Mouse (Mus musculus) lung, adult 18-20 months (tissue): ENCODE results near the gene Mup13.
"Not testable (repeated sequence)": the region's sequence is repeated elsewhere in the genome, so short reads cannot be mapped to it uniquely, and the experiment has no call there.

Experiments used
- DNase-seq, 2 experiments: peaks; one replicate each; pipeline ENCODE4 v3.0.0; 2022; ENCODE audit warnings: mixed read lengths in 2 of 2

Mup13 gene

GRCm38 (mm10) chr4:61228186-61228585, at the start of gene Mup13:
Gene Mup13 (minus strand): TSS chr4:61228286.
- not testable (repeated sequence) for DNase-seq
